Mouse (Mus musculus) cerebellum, adult 2 months (tissue): ENCODE measurements around the gene Coro2b. TPM values are rescaled to one million over a fixed set of nuclear protein-coding genes. Genes with fewer than 3 reads are reported as not detected.

Experiments used
- DNase-seq, 2 experiments: peaks; one replicate each; pipeline ENCODE4 v3.0.0; 2021
- H3K27ac ChIP-seq: fragments of 200-500 bp; 2 replicates; pipeline ENCODE4 v1.5.1; 2012; ENCODE audit warnings: low read length, control low read depth, inconsistent platforms; ENCODE audit not compliant: insufficient read depth
- H3K27me3 ChIP-seq: fragments of 200-500 bp; 2 replicates; pipeline ENCODE4 v1.6.1; 2012; ENCODE audit warnings: inconsistent platforms, mild to moderate bottlenecking, low read length, moderate library complexity; ENCODE audit not compliant: control insufficient read depth, insufficient read depth
- H3K4me1 ChIP-seq: fragments of 200-500 bp; 2 replicates; pipeline ENCODE4 v1.6.1; 2011; ENCODE audit warnings: low read length; ENCODE audit not compliant: control insufficient read depth, insufficient read depth
- H3K4me3 ChIP-seq: fragments of 200-500 bp; replicated peaks from 2 replicates; pipeline ENCODE3; 2011; ENCODE audit warnings: mild to moderate bottlenecking, low read depth, low read length, control low read depth; ENCODE audit not compliant: insufficient read depth
- CTCF ChIP-seq: fragments of 200-500 bp; IDR thresholded peaks from 2 replicates; pipeline ENCODE4 v1.5.1; 2011; ENCODE audit warnings: low read depth, mild to moderate bottlenecking, control low read depth, low read length, moderate library complexity, borderline replicate concordance; ENCODE audit not compliant: insufficient read depth
- POLR2A ChIP-seq: fragments of 200-500 bp; IDR thresholded peaks from 2 replicates; pipeline ENCODE4 v1.6.1; 2011; ENCODE audit warnings: low read length, control low read depth, borderline replicate concordance; ENCODE audit not compliant: insufficient read depth
- WGBS: fragments of 180-500 bp; shearing (Covaris S2); methylation state at CpG from one replicate; pipeline ENCODE4 v1.1.7; 2018; 5-methylcytosine and 5-hydroxymethylcytosine counted together
- polyA plus RNA-seq: library from polyadenylated mRNA; depleted of rRNA; stranded (reverse); fragments of >200 nt; gene quantifications from 2 replicates; pipeline ENCODE4 v1.2.3, GENCODE M21; 2012

Coro2b gene
- polyA plus RNA-seq, 1 experiment, result 210 TPM

DNA sequence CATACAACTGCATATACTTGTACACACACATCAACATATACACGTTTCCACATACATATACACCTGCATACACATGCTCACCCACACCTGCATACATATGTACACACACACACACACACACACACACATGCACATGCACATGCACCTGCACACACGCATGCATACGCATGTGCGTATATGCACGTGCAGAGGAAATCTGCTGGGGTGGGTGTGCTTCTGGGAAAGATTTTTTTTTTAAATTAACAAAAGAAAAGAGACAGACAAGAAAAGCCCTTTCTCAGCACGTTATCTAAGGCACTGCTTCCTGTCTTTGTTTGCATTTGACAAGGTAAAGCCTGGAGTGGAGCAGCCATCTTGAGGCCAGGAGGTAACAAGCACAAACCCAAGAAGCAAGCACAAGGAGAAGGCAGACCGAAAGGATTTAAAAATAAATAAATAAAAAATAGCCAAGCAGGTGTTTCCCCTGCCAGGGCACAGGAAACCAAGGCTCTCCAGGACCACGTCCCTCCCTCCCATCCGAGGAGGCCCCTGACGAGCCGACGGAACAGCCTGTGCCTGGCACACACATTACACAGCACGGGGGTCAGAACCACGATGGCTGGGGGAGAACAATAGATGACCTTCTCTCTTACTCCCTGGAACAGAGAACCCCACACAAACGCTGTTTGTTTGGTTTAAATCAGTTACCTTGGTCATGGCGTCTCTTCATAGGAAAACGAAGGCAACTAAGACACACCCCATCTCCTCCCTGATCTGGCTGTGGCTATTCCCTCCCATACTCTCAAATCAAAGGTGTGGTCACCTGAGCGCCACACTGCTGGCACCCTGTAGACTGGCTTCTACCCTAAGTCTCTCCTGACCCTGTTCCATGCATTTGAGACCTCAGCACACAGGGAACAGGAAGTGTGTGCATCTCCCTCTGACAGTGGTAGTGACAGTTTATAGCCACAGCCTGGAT is 39.4 kb downstream of the Coro2b start:
- WGBS, result 37% methylated on average over 18 of the region's 18 CpGs
- no peak for TF ChIP-seq CTCF
- no peak for TF ChIP-seq POLR2A

DNA sequence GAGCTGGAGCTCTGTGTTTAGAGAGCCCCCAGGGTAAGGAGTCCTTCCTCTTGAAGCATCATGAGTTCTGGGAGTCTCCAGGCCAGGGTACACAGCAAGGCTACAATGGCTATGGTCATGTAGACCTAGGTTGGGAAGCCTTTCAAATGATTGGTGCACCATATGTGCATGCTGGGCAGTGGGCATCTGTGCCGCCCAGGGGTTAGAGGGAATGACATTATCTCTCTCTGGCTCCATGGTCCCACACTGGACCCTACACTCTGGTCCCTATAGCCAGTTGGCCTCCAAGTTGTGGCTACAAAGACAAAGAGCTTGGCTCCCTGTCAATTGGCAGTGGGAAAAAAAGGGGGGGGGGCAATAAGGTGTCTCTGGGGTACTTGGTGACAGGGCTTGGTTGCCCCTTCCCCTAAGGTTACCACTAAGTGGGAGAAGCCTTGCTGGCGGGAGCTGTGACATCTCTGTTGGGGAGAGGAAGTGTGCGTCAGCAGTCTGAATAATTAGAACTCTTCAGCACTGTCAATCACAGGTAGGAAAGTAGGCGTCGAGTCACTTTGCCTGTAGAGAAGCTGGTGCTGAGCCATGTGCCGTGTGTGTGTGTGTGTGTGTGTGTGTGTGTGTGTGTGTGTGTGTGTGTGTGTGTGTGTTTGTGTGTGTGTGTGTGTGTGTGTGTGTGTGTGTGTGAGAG is 44.4 kb downstream of the Coro2b start:
- H3K27me3 ChIP-seq, result no peaks in the 10 kb centered on the region
- peak overlapping the region; percentile 71 for H3K27ac ChIP-seq
- peaks cover 80% of the 10 kb centered on the region for H3K4me1 ChIP-seq
- no peak overlapping the region for H3K4me3 ChIP-seq
- WGBS, result 16% methylated on average over 6 of the region's 6 CpGs
- no peak for DNase-seq
- no peak for TF ChIP-seq POLR2A
- no peak for TF ChIP-seq CTCF

More for the DNA sequence above, 39.4 kb downstream of the Coro2b start:
- no peak overlapping the region for H3K4me3 ChIP-seq
- no peak for DNase-seq
- peak overlapping the region; percentile 87 for H3K27ac ChIP-seq
- H3K27me3 ChIP-seq, result no peaks in the 10 kb centered on the region
- H3K4me1 ChIP-seq, result peaks cover 85% of the 10 kb centered on the region

DNA sequence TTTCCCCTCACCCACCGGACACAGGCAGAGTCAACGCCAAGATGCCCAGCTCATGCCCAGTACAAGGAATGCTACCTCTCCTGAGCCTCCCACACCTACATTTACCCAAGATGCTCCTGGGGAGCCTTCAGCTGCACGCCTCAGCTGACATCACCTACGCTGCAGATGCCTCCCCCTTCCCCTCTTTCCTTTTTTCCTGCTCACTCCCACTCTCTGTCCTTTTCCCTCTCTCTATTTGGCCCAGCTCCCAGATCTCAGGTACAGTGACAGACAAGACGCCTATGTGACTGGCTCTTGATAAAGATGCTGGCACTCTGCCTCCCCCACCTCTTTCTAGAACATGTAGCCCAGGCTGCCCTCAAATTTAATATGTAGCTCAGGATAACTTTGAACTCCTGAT is 45.2 kb downstream of the Coro2b start:
- H3K27ac ChIP-seq, result peak overlapping the region; percentile 71
- no peak overlapping the region for H3K4me3 ChIP-seq
- TF ChIP-seq POLR2A (no peak), CTCF (no peak)
- WGBS, result 11% methylated on average over 5 of the region's 5 CpGs
- DNase-seq, result no peak
- peaks cover 78% of the 10 kb centered on the region for H3K4me1 ChIP-seq
- H3K27me3 ChIP-seq, result no peaks in the 10 kb centered on the region

DNA sequence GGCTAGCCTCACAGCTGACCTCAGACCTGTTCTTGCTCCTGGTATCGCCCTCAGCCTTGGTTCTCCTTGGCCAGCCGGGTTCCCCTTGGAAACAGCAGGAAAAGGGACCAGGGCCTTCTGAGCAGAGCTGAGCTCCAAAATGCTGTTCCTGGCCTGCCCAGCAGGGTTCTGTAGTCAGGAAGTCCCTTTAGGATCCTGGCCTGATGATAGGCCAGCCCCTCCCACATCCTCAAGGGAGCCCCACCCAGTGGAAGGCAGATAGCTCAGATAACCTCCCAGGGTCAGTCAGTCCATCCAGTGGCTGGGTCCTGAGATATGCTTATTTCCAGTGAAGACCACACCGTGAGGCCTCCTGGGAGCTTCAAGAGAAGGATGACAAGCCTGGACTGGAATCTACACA is 45.7 kb downstream of the Coro2b start:
- peak overlapping the region; percentile 71 for H3K27ac ChIP-seq
- no peak for TF ChIP-seq CTCF
- TF ChIP-seq POLR2A, result no peak
- WGBS, result 37% methylated on average over 3 of the region's 3 CpGs

DNA sequence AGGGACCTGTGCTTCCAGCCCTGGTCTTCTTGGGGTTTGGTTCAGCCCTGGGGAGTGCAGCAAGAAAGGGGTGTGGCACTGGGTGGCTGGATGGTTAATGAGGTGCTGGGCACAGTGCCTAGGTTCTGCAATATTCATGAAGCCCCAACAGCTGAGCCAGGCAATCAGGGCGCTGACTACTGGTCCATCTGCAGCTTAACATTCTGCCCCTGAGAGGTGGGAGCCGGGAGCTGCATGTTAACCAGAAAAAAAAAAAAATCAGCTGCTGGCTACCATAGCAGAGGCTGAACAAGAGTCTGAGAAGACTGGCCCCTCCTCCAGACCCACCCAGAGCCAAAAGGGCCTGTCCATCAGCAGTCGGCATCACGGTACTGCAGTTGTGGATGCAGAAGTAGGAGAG is 52.7 kb downstream of the Coro2b start:
- H3K4me1 ChIP-seq, result peaks cover 60% of the 10 kb centered on the region
- DNase-seq, result peak; percentile 34 to 37
- H3K27me3 ChIP-seq, result no peaks in the 10 kb centered on the region
- WGBS, result 28% methylated on average over 4 of the region's 4 CpGs
- TF ChIP-seq CTCF, result no peak
- TF ChIP-seq POLR2A, result no peak
- H3K27ac ChIP-seq, result peak overlapping the region; percentile 32; the same call in 1 of the 2 replicates
- no peak overlapping the region for H3K4me3 ChIP-seq

More for the DNA sequence above, 45.7 kb downstream of the Coro2b start:
- no peaks in the 10 kb centered on the region for H3K27me3 ChIP-seq
- H3K4me3 ChIP-seq, result no peak overlapping the region
- DNase-seq, result no peak
- H3K4me1 ChIP-seq, result peaks cover 73% of the 10 kb centered on the region

DNA sequence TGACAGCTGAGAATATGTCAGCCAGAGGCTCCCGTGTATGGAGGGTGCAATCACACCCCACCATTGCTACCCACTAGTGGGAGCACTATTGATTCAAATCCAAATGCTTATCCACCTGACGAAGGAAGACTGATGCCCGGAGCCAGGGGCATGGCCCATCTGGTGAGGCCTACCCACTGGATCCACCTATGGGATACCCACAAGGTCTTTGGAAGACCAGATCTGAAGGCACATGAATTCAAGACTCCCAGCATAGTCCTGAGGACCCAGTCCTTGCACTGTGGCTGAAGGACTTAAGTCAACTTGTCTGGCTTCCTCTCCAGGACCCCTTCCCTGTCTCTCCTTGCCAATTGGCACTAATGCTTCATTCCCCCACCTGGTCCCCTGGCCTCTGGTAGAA is 54.1 kb downstream of the Coro2b start:
- DNase-seq, result peak in 1 of 2 experiments; percentile 25
- 38% methylated on average over 3 of the region's 3 CpGs for WGBS
- H3K4me3 ChIP-seq, result no peak overlapping the region
- TF ChIP-seq POLR2A (no peak), CTCF (no peak)
- H3K27me3 ChIP-seq, result no peaks in the 10 kb centered on the region
- H3K27ac ChIP-seq, result peak overlapping the region; percentile 64
- H3K4me1 ChIP-seq, result peaks cover 60% of the 10 kb centered on the region

DNA sequence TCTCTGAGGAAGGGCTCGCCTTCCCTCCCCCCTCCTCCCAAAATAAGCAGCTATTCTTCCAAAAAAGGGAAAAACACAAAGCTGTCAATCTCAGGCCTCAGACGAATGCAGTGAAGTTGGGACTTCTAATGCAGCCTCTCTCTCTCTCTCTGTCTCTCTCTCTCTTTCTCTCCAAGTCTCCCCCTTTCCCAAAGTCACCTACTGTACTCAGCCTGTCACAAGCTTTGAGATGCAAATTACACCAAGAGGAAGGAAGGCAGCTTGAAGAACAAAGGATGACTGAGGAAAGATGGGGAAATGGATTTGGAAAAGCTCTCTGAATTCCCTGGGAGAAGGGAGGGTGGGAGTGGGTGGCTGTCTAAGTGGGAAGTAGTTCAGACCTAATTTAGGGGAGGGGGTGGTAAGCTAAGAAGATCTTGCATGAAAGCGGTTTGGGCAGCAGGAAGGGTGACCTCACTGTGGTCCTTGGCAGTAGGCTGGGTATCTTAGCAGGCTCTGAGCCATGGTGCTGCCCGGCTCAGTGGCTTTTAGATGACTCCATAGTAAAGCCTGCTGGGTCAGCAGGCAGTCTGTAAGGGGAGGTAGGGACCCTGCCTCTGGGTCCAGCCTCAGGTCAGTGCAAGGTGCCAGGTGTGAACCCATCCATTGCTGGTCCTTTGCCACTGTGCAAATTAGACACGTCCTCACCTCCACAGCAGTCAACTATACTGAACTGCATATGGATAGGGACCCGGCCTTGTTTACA is 55.8 kb downstream of the Coro2b start:
- peak; percentile 39 to 47 for DNase-seq
- TF ChIP-seq CTCF (no peak), POLR2A (no peak)
- 32% methylated on average over 6 of the region's 6 CpGs for WGBS
- Histone ChIP-seq H3K4me3 (no peak overlapping the region), H3K4me1 (peaks cover 60% of the 10 kb centered on the region), H3K27ac (peak overlapping the region; percentile 64), H3K27me3 (no peaks in the 10 kb centered on the region)
